Mouse (Mus musculus): ENCODE measurements at regions not wholly inside any gene's neighbourhood (a gene's known extent, or its start where the extent isn't known, plus 50 kb on each side); places are given as distances from the start of the nearest gene placed in this dataset.

- TF ChIP-seq POLR2A (IDR thresholded peaks at IDR 0.05; ENCODE audit: insufficient read length, low read depth) (no peak), TCF12 (IDR thresholded peaks at IDR 0.05; ENCODE audit: insufficient read depth, poor library complexity, severe bottlenecking) (no peak), MYOD1 (IDR thresholded peaks at IDR 0.05; ENCODE audit: control insufficient read depth in 1 of 3, insufficient read length in 2 of 3, low read depth in 2 of 3) (no peak), E2F4 (IDR thresholded peaks at IDR 0.05; ENCODE audit: insufficient read depth) (no peak), MYOG (IDR thresholded peaks at IDR 0.05; ENCODE audit: control insufficient read depth in 1 of 3, insufficient read depth in 1 of 3, insufficient read length in 2 of 3, low read depth in 2 of 3) (no peak), REST (IDR thresholded peaks at IDR 0.05; ENCODE audit: insufficient read depth, insufficient read length) (no peak), SRF (IDR thresholded peaks at IDR 0.05; ENCODE audit: control insufficient read depth, insufficient read length, low read depth) (no peak), MAX (IDR thresholded peaks at IDR 0.05; ENCODE audit: low read depth) (no peak), USF1 (IDR thresholded peaks at IDR 0.05; ENCODE audit: low read depth) (no peak), POLR2AphosphoS2 (IDR thresholded peaks at IDR 0.05; ENCODE audit: insufficient read length, low read depth) (no peak), CEBPB (IDR thresholded peaks at IDR 0.05; ENCODE audit: insufficient read depth, poor library complexity, severe bottlenecking) (no peak)
Measured at GRCm38 (mm10) chr1:184324234-184324633, 290.1 kb upstream of the 1700056E22Rik start.
